Mouse (Mus musculus): ENCODE measurements around the gene Gm11077.
A peak's percentile ranks its signal among the peaks of the same experiment; 100 is the strongest.

Gm11077 gene

DNA sequence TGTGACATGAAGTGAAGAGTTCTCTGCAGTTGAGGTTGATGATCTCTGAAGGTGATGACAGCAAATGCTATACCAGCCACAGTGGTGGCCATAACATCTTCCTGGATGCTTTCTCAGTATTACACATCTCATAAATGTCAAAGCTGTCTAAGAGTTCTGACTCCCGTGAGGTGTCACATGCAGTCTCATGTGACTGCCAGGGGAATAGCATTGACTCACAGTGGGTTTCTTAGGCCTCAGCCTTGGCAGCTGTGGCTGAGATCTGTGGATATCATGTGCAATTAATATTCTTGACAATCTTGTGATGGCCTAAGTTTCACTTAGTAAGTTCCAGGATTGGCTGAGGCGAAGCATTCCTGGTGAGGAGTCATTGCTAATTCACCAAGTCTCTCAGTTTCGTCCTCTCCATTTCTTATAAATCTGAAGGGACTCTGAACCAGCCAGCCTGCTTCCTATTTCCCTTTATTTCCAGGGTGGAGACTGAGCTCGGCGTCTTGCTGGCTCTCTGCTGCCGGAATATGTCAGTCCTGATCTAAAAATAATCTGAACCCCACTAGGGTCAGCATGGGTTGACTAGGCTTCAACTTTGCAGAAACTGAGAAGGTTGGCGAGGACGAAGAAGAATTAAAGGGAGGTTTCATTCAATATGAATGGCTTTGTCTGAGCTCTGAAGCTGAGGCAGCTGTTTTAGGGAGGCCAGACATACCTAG lies 21.4 kb downstream of the Gm11077 start:
- DNase-seq, result peak; percentile 16

GRCm38 (mm10) chr6:140766365-140766764 lies 37.3 kb downstream of the Gm11077 start:
- peak; percentile 68 for DNase-seq

DNA sequence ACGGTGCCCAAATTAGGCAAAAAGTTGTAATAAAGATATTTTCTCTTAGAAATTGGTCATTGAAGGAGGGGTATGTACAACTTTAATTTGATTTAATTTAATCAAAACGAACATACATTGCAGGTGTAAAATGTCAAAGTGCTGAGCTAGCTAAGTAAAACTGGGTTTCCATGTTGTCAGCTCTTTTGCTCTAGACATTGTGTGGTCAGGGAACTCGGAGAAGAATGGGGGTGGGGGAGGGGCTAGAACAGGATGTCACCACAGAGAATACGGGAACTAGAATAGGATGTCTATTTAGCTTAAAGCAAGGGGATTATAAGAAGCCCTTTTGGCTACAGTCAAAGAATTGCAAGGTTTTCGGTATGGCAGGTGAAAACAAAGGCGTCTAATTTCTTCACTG lies 38.2 kb downstream of the Gm11077 start:
- no peak for DNase-seq

- peak; percentile 24 for DNase-seq
Measured at GRCm38 (mm10) chr6:140768180-140768579, 39.1 kb downstream of the Gm11077 start.

- DNase-seq, result no peak
Measured at GRCm38 (mm10) chr6:140768859-140769640, 40.0 kb downstream of the Gm11077 start.

DNA sequence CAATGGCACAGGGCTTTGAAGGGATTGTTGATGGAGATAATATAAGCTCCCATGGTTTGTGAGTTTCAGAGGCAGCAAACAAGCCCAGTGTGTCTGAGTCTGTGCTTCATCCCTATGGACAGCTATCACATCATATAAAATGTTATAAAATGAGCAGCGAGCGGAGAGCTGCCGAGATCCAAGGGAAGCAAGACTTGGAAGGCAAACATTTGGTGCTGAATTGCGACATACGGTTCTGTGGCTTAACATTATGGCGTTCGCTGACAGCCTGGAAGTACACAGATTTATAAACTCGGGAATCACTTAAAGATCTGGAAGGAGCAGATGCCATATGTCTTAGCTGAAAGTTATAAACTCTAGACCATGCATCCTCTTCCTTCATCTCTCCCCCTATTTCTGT lies 47.2 kb downstream of the Gm11077 start:
- no peak for DNase-seq

- no peak for DNase-seq
Measured at GRCm38 (mm10) chr6:140782524-140782923, 53.4 kb downstream of the Gm11077 start.

DNA sequence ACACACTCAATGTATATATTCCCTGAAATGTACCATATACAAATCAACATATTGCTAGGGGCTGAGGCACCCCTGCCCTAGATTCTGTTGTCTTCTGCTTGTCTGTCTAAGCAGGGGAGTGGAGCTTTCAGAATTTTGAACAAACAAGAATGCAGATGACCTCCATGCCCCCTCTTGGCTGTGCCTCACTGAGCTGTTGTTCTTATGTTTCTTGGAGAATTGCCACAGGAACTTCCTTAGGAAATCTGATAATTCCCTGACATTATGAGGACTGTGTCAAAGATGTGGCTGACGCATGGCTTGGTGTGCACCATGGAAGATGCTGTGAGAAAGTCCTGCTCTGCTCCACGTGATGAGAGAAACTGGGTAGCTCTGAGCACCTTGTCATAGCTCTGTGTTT lies 57.0 kb downstream of the Gm11077 start:
- peak; percentile 76 for DNase-seq

DNA sequence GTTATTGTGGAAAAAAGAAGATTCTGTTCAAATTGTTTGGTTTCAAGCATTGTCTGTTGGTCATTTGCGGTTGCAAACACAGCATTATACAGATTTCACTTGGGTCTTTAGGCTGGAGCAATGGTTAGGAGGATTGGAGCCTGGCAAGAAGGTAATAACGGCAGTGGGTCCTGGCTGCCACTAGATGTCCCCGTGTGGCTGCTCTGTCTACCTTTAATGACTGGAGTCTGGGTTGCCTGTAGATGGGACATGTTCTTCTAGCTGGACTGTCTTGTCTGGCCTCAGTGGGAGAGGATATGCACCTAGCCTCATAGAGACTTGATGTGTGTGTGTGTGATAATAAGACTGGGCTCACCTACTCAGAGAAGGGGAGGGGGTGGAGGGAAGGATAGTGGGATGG lies 60.8 kb downstream of the Gm11077 start:
- DNase-seq, result peak; percentile 32

- DNase-seq, result no peak
Measured at GRCm38 (mm10) chr6:140793676-140794262, 64.7 kb downstream of the Gm11077 start.

DNA sequence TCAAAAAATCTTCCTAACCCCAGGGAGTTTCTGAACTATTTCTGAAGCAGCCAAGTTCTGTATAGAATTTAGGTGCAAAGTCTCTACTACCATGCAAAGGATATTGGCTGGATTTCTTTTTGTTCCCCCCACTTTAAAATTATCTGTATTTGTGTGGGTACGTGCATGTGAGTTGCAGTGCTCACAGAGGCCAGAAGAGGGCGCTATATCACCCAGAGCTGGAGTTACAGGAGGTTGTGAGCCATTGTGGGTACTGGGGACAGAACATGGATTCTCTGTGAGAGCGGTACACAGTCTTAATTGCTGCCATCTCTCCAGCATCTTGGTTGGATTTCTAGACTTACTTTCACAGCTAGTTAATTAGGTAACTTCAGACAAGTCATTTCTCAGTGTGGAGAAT lies 69.8 kb downstream of the Gm11077 start:
- no peak for DNase-seq

GRCm38 (mm10) chr6:140799435-140800040 lies 70.5 kb downstream of the Gm11077 start:
- no peak for DNase-seq

DNA sequence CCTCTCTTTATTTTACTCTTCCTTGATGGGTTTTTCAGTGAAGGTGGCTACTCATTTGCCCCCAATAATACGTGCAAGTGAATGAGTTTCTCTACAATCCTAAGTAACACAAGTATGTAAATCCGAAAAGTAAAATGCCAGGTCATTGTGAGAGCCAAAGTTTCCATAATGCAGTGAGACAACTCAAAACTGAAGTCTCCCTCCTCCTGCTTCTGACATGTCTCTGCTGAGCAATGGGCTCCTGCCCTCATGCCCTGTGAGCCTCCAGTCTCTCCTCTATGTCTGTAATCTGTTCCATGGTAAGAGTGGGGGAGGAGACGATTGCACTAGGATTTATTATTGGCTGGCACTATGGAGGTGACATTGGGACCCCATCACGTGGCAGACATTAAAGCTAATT lies 71.5 kb downstream of the Gm11077 start:
- DNase-seq, result no peak
